Mouse (Mus musculus) T-helper 2 cell (primary cell): ENCODE measurements around the gene Zxdc.

ENCODE experiments used
- in situ Hi-C: fragments of 300-600 bp; cut with MboI, MseI; formaldehyde crosslinking; loops from one replicate; pipeline ENCODE4 v1.15.1; 2025; ENCODE audit warnings: high pct_unique_total_duplicates

Zxdc gene

DNA sequence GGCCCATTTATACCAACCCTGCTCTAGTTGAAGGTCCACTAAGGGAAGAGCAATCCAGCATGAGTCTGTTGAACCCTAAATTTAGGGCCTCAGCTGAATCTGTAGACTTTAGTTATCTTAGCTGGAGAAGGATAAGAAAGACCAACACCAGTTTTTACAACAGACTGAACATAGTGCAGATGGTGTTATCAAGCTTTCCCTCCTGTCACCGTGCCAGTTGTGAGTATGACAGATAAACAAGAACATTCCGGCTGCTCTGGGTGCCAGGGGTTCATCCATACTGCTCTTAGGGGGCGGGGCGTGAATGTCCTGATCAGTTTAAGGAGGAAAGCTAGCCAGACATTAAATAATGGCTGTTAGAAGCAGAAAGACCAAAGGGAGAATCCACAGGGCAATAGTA, 5.4 kb downstream of the Zxdc start:
- in situ Hi-C loops, result no loop called here

GRCm38 (mm10) chr6:90377708-90378107, 8.4 kb downstream of the Zxdc start:
- in situ Hi-C loops, result no loop called here

GRCm38 (mm10) chr6:90381465-90381864, 12.2 kb downstream of the Zxdc start:
- in situ Hi-C loops, result no loop called here

DNA sequence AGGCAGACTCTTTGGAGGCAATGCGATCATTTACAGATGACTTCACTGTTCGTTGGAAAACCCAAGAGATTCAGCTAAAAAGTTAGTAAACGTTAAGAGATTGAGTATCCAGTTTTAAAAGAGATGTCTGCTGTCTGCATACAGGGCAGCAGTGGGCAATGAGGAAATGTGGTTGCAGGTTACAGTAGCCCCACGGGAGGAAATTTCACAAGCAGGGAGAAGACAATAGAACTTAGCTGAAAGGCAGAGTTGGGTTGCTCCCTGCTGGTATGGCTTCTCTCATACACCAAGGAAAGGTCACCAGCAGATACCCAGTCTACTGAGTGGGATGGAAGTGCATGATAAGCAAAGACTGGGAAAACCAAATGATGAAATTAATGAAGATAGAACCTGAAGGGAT, 21.3 kb downstream of the Zxdc start:
- in situ Hi-C loops, result no loop called here

DNA sequence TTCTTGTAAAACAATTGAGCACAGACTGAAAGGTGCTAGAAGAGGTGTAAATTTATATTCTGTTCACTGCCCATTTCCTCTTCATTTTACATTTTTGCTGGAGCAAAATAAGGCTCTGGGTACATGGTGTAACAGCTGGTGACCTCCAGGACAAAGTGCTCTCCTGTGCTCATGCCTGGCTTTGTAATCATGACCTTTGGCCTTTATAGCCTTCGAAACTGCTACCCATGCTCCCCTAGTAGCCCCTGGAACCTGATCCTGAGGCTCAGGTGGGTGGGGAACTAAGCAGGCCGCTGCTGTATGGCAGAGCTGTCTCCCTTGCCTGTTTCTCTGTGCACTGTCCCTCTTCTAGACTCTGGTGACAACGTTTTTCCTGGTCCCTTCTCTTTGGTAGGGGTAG, 24.7 kb downstream of the Zxdc start:
- in situ Hi-C loops, result no loop called here

GRCm38 (mm10) chr6:90395751-90396150, 26.5 kb downstream of the Zxdc start:
- in situ Hi-C loops, result no loop called here

DNA sequence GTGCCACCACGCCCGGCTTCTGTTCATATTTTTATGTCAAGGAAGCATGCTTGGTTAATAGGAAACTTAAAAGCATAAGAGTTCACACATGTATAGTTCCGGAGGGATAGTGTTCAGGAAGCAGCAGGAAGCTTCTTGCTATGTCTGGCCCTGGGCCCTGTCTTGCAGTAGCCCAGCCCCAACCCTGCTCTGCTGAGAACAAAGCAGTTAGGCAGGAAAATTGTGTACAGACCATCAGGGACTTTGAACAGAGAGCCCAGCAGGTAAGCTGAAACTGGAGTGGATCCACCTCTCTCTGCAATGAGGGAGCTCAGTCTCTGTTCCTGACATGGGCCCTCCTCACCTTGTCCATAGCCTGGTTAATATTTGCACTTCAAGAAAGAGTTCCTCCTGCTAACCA, 28.0 kb downstream of the Zxdc start:
- in situ Hi-C loops, result no loop called here

DNA sequence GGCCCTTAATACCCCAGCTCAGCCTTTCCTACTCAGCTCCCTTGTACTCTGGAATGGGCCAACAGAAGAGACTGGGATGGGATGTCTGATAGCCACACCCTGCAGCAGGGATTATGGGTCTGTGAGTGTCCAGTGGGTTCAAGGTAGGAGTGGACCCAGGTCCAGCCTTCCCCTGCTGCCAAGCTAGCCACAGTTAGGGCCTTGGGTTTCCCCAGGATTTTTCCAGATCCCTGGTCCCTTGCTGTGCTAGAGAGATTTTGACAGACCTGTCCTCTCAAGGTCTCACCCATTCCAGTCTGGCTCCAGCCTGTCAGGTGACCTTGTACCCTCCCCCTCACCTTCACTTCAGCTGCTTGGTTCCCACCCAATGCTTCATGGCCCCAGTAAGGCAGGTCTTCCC, 39.3 kb downstream of the Zxdc start:
- in situ Hi-C loops, result loop anchor here (10.0 kb wide), 1 partner anchor 1876 kb away; no protein-coding TSS in a partner anchor

- in situ Hi-C loops, result no loop called here
Measured at GRCm38 (mm10) chr6:90410972-90411371, 41.7 kb downstream of the Zxdc start.

DNA sequence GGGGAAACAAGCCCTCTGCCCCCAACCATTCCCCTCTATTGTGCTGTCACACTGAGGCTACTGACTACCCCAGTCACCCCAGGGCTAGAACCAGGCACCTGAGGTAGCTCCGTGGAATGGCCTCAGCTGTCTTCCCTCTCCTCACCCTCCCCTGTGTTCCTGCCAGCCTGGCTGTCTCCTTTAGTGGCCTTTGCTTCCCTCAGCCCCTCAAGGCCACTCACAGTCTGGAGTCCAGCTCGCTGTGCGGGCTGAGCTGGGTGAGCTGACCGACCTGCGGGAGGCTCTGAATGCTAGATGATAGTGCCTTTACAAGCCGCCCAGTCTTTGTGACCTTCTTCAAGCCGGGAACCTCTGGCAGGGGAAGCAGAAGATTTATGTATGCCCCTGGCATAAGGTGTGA, 42.6 kb downstream of the Zxdc start:
- in situ Hi-C loops, result no loop called here

GRCm38 (mm10) chr6:90422565-90422964, 53.3 kb downstream of the Zxdc start:
- in situ Hi-C loops, result loop anchor here (5.0 kb wide), 1 partner anchor 740 kb away; no protein-coding TSS in a partner anchor

DNA sequence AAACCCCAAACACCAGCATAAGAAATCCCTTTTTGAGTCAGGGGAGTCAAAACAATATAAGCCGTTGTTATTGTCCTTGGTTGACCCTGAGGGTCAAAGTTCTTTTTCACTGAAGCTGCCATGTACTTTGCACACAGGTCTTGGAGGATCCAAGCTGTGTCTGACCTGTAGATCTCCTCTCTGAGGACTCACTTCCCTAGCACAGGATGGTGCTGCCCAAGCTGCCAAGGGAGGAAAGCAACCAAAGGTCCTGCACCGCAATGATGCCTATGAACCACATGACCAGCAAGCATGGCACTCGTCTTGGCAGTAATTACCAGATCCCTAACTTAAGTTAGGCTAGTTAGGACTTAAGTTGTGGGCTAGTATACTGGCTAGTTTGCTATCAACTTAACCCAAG, 56.1 kb downstream of the Zxdc start:
- in situ Hi-C loops, result no loop called here

- in situ Hi-C loops, result no loop called here
Measured at GRCm38 (mm10) chr6:90426003-90426402, 56.7 kb downstream of the Zxdc start.

DNA sequence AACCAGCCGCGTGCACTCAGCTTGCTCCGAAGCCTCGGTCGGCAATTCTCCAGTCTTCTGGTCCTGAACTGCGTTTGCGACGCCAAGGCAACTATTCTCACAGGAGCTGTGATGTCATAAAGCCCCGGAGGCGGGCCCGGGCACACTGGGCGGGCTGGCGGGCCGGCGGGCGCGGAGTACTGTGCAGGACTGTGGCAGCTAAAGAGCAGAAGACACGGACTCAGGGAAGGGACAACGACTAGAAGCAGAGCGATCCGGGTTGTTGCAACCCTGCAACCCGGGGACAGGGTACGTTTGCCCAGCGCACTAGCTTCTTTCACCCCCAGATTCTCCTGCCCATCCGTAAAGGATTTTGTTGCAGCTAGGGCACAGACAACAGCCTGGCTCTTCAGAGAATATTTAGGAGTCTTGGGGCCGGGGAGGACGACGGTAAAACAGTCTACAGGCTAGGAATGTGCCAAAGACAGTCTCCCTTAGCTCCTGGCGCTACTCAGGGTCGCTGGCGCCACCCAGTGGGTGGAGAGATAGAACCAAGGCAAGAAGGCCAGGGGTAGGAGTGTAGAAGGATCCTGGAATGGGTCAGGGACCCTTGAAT, 59.2 kb downstream of the Zxdc start, which contains the start of gene Cfap100:
Cfap100 (minus strand) TSS at position 418 of the 595 bp plus-strand sequence.
- in situ Hi-C loops, result no loop called here

DNA sequence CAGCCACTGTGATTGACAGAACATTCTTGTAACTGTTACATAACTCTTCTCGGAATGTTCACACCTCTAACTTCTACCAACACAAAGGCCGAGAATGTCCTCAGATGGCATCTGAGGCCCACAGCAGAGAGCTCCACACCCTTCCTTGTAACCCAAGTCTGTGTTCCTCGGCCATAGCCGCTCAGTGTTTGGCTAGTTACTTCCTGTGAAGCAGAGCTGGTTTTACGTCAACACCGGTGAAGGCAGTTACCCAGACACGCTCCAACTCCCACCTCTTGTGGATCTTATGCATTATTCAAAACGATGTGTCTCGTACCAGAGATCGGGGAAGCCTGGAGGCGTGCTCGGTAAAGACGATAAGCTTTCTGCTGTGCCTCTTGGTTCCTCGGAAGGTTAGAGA, 60.6 kb downstream of the Zxdc start:
- in situ Hi-C loops, result loop anchor here (5.0 kb wide), 1 partner anchor 107 kb away; no protein-coding TSS in a partner anchor

DNA sequence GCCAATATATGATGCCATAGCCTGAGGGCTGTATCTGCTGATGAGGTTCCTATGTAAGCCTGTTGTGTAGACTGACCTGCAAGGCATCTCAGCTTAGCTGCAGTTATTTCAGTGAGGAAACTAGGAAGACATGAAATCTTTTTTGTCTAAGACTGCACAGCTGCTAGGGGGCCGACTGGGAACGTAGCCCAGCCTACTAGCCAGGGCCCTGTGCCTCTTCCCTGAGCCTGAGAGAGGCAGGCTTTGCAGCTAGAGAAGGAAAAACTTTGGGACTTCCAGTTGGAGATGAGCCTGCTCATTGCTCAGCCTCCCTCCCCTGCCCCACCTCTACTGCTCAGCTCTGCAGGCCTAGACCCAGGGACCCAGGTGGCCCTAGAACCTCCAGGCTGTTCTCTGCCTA, 62.2 kb downstream of the Zxdc start:
- in situ Hi-C loops, result loop anchor here (5.0 kb wide), 1 partner anchor 106 kb away; no protein-coding TSS in a partner anchor

DNA sequence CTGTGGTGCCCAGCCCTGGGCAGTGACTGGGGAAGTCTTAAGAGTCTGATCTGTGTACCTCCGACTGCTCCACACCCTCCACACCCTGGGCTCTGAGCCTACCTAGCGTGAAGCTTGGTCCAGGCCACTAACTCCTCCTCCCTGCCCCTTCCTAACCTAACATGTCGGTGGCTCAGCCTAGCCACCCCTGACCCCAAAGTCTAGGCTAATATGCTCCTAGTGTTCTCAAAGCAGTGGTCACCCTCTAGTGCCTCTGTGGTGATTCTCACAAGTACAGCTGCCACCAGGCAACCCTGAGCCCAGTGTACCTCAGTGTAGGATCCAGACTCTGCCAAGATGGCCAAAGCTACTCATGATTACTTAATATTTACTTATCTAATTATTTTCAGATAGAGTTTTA, 65.4 kb downstream of the Zxdc start:
- in situ Hi-C loops, result loop anchor here (5.0 kb wide), 1 partner anchor 103 kb away; no protein-coding TSS in a partner anchor

- in situ Hi-C loops, result no loop called here
Measured at GRCm38 (mm10) chr6:90435195-90435618, 65.9 kb downstream of the Zxdc start.

GRCm38 (mm10) chr6:90436192-90436907, 67.1 kb downstream of the Zxdc start:
- in situ Hi-C loops, result no loop called here

GRCm38 (mm10) chr6:90437041-90437440, 67.7 kb downstream of the Zxdc start:
- in situ Hi-C loops, result no loop called here

- in situ Hi-C loops, result no loop called here
Measured at GRCm38 (mm10) chr6:90446883-90447282, 77.6 kb downstream of the Zxdc start.

- in situ Hi-C loops, result no loop called here
Measured at GRCm38 (mm10) chr6:90450179-90450578, 80.9 kb downstream of the Zxdc start.

DNA sequence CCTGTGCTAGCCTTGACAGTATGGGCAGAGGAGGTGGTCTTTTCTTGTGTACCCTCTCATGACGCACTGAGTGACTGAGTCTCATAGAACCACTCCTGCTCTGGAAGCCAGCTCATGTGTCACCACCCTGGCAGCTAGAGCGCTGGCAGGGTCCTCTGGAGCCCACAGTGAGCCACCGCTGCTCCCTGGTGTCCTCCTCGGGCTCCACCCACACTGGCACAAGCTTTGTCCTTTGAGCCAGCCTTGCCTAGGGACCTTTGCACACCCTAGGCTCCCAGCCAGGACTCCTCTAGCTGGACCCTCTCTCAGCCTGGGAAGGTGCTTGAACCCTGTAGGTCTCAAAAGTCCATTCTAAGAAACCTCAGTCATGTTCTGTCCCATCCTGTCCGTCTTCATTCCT, 81.4 kb downstream of the Zxdc start:
- in situ Hi-C loops, result no loop called here
